Mouse (Mus musculus) ES-Bruce4 (cell line): ENCODE results near the gene Slc35b3. TPM values are rescaled to one million over a fixed set of nuclear protein-coding genes. Genes with fewer than 3 reads are reported as not detected.

Source experiments
- H3K27ac ChIP-seq: 2 replicates; pipeline ENCODE4 v1.5.1; 2012; ENCODE audit warnings: low read length, inconsistent platforms; ENCODE audit not compliant: insufficient read depth
- H3K27me3 ChIP-seq: 2 replicates; pipeline ENCODE4 v1.6.1; 2012; ENCODE audit warnings: mild to moderate bottlenecking, low read length, inconsistent platforms; ENCODE audit not compliant: control insufficient read depth, poor library complexity, insufficient read depth, severe bottlenecking
- H3K36me3 ChIP-seq: 2 replicates; pipeline ENCODE4 v1.6.1; 2012; ENCODE audit warnings: inconsistent platforms, mild to moderate bottlenecking, low read length, moderate library complexity; ENCODE audit not compliant: control insufficient read depth, poor library complexity, insufficient read depth, severe bottlenecking
- H3K4me1 ChIP-seq: one replicate; pipeline ENCODE4 v1.8.1; 2011; ENCODE audit warnings: low read length; ENCODE audit not compliant: control insufficient read depth, insufficient read depth
- H3K4me3 ChIP-seq: 2 replicates; pipeline ENCODE4 v1.5.1; 2011; ENCODE audit warnings: low read depth, mild to moderate bottlenecking, low read length
- H3K9ac ChIP-seq: 2 replicates; pipeline ENCODE4 v1.6.1; 2012; ENCODE audit warnings: low read depth, mild to moderate bottlenecking, inconsistent platforms; ENCODE audit not compliant: poor library complexity, severe bottlenecking
- H3K9me3 ChIP-seq: replicated peaks from 2 replicates; pipeline ENCODE4 v1.6.1; 2012; ENCODE audit warnings: mild to moderate bottlenecking, low read length, inconsistent platforms; ENCODE audit not compliant: control insufficient read depth, poor library complexity, insufficient read depth, severe bottlenecking
- CTCF ChIP-seq: IDR thresholded peaks from one replicate; pipeline ENCODE4 v1.8.1; 2011; ENCODE audit warnings: low read depth, low read length
- EP300 ChIP-seq: IDR thresholded peaks from 2 replicates; pipeline ENCODE4 v1.6.1; 2011; ENCODE audit warnings: low read depth, low read length; ENCODE audit not compliant: insufficient read depth
- POLR2A ChIP-seq: IDR thresholded peaks from one replicate; pipeline ENCODE4 v1.8.1; 2011; ENCODE audit warnings: low read length; ENCODE audit not compliant: insufficient read depth
- polyA plus RNA-seq: library from polyadenylated mRNA; stranded (reverse); fragments of >200 nt; gene quantifications from 2 replicates; pipeline ENCODE4 v1.2.4, GENCODE M21; 2011; ENCODE audit warnings: low read depth; ENCODE audit not compliant: missing spikeins, insufficient read depth, insufficient read length

Gene Slc35b3
- 9.9 and 10.8 TPM in 2 replicates for polyA plus RNA-seq

GRCm38 (mm10) chr13:38960063-38961050 is at the start of gene Slc35b3:
TSS of gene Slc35b3 (minus strand) at chr13:38960875.
- Histone ChIP-seq H3K4me3 (peak within 1 kb of the TSS; percentile 61), H3K4me1 (no peaks in the 10 kb centered on the region), H3K27me3 (peaks cover 1% of the 10 kb centered on the region; the same call in 1 of the 2 replicates), H3K9ac (peak within 1 kb of the TSS; percentile 62), H3K27ac (no peak within 1 kb of the TSS), H3K9me3 (no peaks in the 10 kb centered on the region), H3K36me3 (no peaks in the 10 kb centered on the region)
- TF ChIP-seq EP300 = no peak
- TF ChIP-seq CTCF = no peak
- no peak for TF ChIP-seq POLR2A

- Histone ChIP-seq H3K27ac (no peak overlapping the region), H3K9ac (no peak overlapping the region), H3K9me3 (no peaks in the 10 kb centered on the region), H3K4me3 (no peak overlapping the region), H3K36me3 (no peaks in the 10 kb centered on the region), H3K4me1 (no peaks in the 10 kb centered on the region), H3K27me3 (no peaks in the 10 kb centered on the region)
- TF ChIP-seq EP300 (no peak), CTCF (no peak)
These were observed 49.6 kb upstream of the Slc35b3 start for GRCm38 (mm10) chr13:39010280-39010679.

- TF ChIP-seq EP300 (no peak), POLR2A (no peak), CTCF (no peak)
These were observed 42.6 kb upstream of the Slc35b3 start for GRCm38 (mm10) chr13:39003101-39003762.

GRCm38 (mm10) chr13:39002424-39002823 is 41.7 kb upstream of the Slc35b3 start:
- Histone ChIP-seq H3K9me3 (no peaks in the 10 kb centered on the region), H3K27ac (no peak overlapping the region), H3K36me3 (no peaks in the 10 kb centered on the region), H3K27me3 (no peaks in the 10 kb centered on the region; the same call in 1 of the 2 replicates), H3K4me3 (no peak overlapping the region), H3K4me1 (no peaks in the 10 kb centered on the region), H3K9ac (no peak overlapping the region)
- no peak for TF ChIP-seq CTCF

More at GRCm38 (mm10) chr13:39003101-39003762, 42.6 kb upstream of the Slc35b3 start:
- H3K9me3 ChIP-seq = no peaks in the 10 kb centered on the region
- H3K27ac ChIP-seq = no peak overlapping the region
- no peaks in the 10 kb centered on the region for H3K4me1 ChIP-seq
- H3K9ac ChIP-seq = no peak overlapping the region
- H3K27me3 ChIP-seq = no peaks in the 10 kb centered on the region; the same call in 1 of the 2 replicates
- H3K36me3 ChIP-seq = no peaks in the 10 kb centered on the region
- H3K4me3 ChIP-seq = no peak overlapping the region

GRCm38 (mm10) chr13:39001434-39001833 is 40.8 kb upstream of the Slc35b3 start:
- Histone ChIP-seq H3K4me3 (no peak overlapping the region), H3K9me3 (no peaks in the 10 kb centered on the region), H3K27ac (no peak overlapping the region), H3K9ac (no peak overlapping the region), H3K4me1 (no peaks in the 10 kb centered on the region), H3K27me3 (no peaks in the 10 kb centered on the region; the same call in 1 of the 2 replicates), H3K36me3 (no peaks in the 10 kb centered on the region)
- no peak for TF ChIP-seq POLR2A
- TF ChIP-seq EP300 = no peak
- no peak for TF ChIP-seq CTCF
